Mouse (Mus musculus): ENCODE results near the gene Spata1. TPM values are rescaled to one million over a fixed set of nuclear protein-coding genes. Genes with fewer than 3 reads are reported as not detected.

The Spata1 gene
- polyA plus RNA-seq, 1 experiment from 2014 or later, result 4.6 TPM

GRCm38 (mm10) chr3:146447598-146447997, 52.0 kb downstream of the Spata1 start:
- no peak overlapping the region for H3K27ac ChIP-seq (ENCODE audit: low read length)
- no peaks in the 10 kb centered on the region for H3K36me3 ChIP-seq (ENCODE audit: control insufficient read depth, insufficient read depth, low read length)
- no peak for ATAC-seq
- WGBS, result 94% methylated on average over 3 of the region's 3 CpGs
- no peak overlapping the region for H3K9ac ChIP-seq (ENCODE audit: low read depth, low read length)
- H3K4me1 ChIP-seq (ENCODE audit: control insufficient read depth, insufficient read depth, low read length), result peaks cover 6% of the 10 kb centered on the region; the same call in 1 of the 2 replicates
- H3K27me3 ChIP-seq (ENCODE audit: control insufficient read depth, insufficient read depth, low read depth, low read length), result no peaks in the 10 kb centered on the region
- no peak overlapping the region for H3K4me3 ChIP-seq (ENCODE audit: low read depth, low read length)
- H3K9me3 ChIP-seq (replicated peaks; ENCODE audit: control insufficient read depth, low read length, poor library complexity, severe bottlenecking), result no peaks in the 10 kb centered on the region
- no peak overlapping the region for H3K4me2 ChIP-seq (ENCODE audit: low read length)

GRCm38 (mm10) chr3:146447156-146447555, 52.4 kb downstream of the Spata1 start:
- peaks cover 6% of the 10 kb centered on the region; the same call in 1 of the 2 replicates for H3K4me1 ChIP-seq (ENCODE audit: control insufficient read depth, insufficient read depth, low read length)
- no peaks in the 10 kb centered on the region for H3K27me3 ChIP-seq (ENCODE audit: control insufficient read depth, insufficient read depth, low read depth, low read length)
- no peak for ATAC-seq
- H3K4me2 ChIP-seq (ENCODE audit: low read length), result no peak overlapping the region
- no peak overlapping the region for H3K27ac ChIP-seq (ENCODE audit: low read length)
- H3K36me3 ChIP-seq (ENCODE audit: control insufficient read depth, insufficient read depth, low read length), result no peaks in the 10 kb centered on the region
- no peaks in the 10 kb centered on the region for H3K9me3 ChIP-seq (replicated peaks; ENCODE audit: control insufficient read depth, low read length, poor library complexity, severe bottlenecking)
- no peak overlapping the region for H3K4me3 ChIP-seq (ENCODE audit: low read depth, low read length)
- 91% methylated on average over 5 of the region's 5 CpGs for WGBS
- H3K9ac ChIP-seq (ENCODE audit: low read depth, low read length), result no peak overlapping the region

GRCm38 (mm10) chr3:146444880-146445279, 54.7 kb downstream of the Spata1 start:
- Histone ChIP-seq H3K9ac (ENCODE audit: low read depth, low read length) (no peak overlapping the region), H3K4me1 (ENCODE audit: control insufficient read depth, insufficient read depth, low read length) (peaks cover 3% of the 10 kb centered on the region; the same call in 1 of the 2 replicates), H3K4me2 (ENCODE audit: low read length) (no peak overlapping the region), H3K27me3 (ENCODE audit: control insufficient read depth, insufficient read depth, low read depth, low read length) (no peaks in the 10 kb centered on the region), H3K36me3 (ENCODE audit: control insufficient read depth, insufficient read depth, low read length) (peaks cover 3% of the 10 kb centered on the region; the same call in 1 of the 2 replicates), H3K27ac (ENCODE audit: low read length) (no peak overlapping the region), H3K4me3 (ENCODE audit: low read depth, low read length) (no peak overlapping the region), H3K9me3 (replicated peaks; ENCODE audit: control insufficient read depth, low read length, poor library complexity, severe bottlenecking) (no peaks in the 10 kb centered on the region)
- no peak for ATAC-seq
- WGBS, result 96% methylated on average over 7 of the region's 7 CpGs

GRCm38 (mm10) chr3:146443380-146443779, 56.2 kb downstream of the Spata1 start:
- no peaks in the 10 kb centered on the region for H3K27me3 ChIP-seq (ENCODE audit: control insufficient read depth, insufficient read depth, low read depth, low read length)
- WGBS, result 86% methylated on average over 7 of the region's 7 CpGs
- no peak for ATAC-seq

GRCm38 (mm10) chr3:146442936-146443335, 56.6 kb downstream of the Spata1 start:
- Histone ChIP-seq H3K27ac (ENCODE audit: low read length) (no peak overlapping the region), H3K9me3 (replicated peaks; ENCODE audit: control insufficient read depth, low read length, poor library complexity, severe bottlenecking) (no peaks in the 10 kb centered on the region), H3K9ac (ENCODE audit: low read depth, low read length) (no peak overlapping the region), H3K27me3 (ENCODE audit: control insufficient read depth, insufficient read depth, low read depth, low read length) (no peaks in the 10 kb centered on the region), H3K4me3 (ENCODE audit: low read depth, low read length) (no peak overlapping the region), H3K36me3 (ENCODE audit: control insufficient read depth, insufficient read depth, low read length) (peaks cover 8% of the 10 kb centered on the region), H3K4me1 (ENCODE audit: control insufficient read depth, insufficient read depth, low read length) (no peaks in the 10 kb centered on the region), H3K4me2 (ENCODE audit: low read length) (no peak overlapping the region)
- no peak for ATAC-seq
- 88% methylated on average over 8 of the region's 8 CpGs for WGBS

More at GRCm38 (mm10) chr3:146443380-146443779, 56.2 kb downstream of the Spata1 start:
- Histone ChIP-seq H3K4me1 (ENCODE audit: control insufficient read depth, insufficient read depth, low read length) (no peaks in the 10 kb centered on the region), H3K27ac (ENCODE audit: low read length) (no peak overlapping the region), H3K36me3 (ENCODE audit: control insufficient read depth, insufficient read depth, low read length) (peaks cover 5% of the 10 kb centered on the region; the same call in 1 of the 2 replicates), H3K4me3 (ENCODE audit: low read depth, low read length) (no peak overlapping the region), H3K9ac (ENCODE audit: low read depth, low read length) (no peak overlapping the region), H3K4me2 (ENCODE audit: low read length) (no peak overlapping the region), H3K9me3 (replicated peaks; ENCODE audit: control insufficient read depth, low read length, poor library complexity, severe bottlenecking) (no peaks in the 10 kb centered on the region)

GRCm38 (mm10) chr3:146442484-146442883, 57.1 kb downstream of the Spata1 start:
- H3K27me3 ChIP-seq (ENCODE audit: control insufficient read depth, insufficient read depth, low read depth, low read length), result no peaks in the 10 kb centered on the region
- H3K9ac ChIP-seq (ENCODE audit: low read depth, low read length), result no peak overlapping the region
- WGBS, result 94% methylated on average over 7 of the region's 7 CpGs
- no peak overlapping the region for H3K4me2 ChIP-seq (ENCODE audit: low read length)
- no peaks in the 10 kb centered on the region for H3K4me1 ChIP-seq (ENCODE audit: control insufficient read depth, insufficient read depth, low read length)
- H3K36me3 ChIP-seq (ENCODE audit: control insufficient read depth, insufficient read depth, low read length), result peaks cover 8% of the 10 kb centered on the region
- no peaks in the 10 kb centered on the region for H3K9me3 ChIP-seq (replicated peaks; ENCODE audit: control insufficient read depth, low read length, poor library complexity, severe bottlenecking)
- no peak overlapping the region for H3K27ac ChIP-seq (ENCODE audit: low read length)
- no peak overlapping the region for H3K4me3 ChIP-seq (ENCODE audit: low read depth, low read length)
- no peak for ATAC-seq

GRCm38 (mm10) chr3:146440422-146440821, 59.1 kb downstream of the Spata1 start:
- Histone ChIP-seq H3K4me3 (ENCODE audit: low read depth, low read length) (no peak overlapping the region), H3K27ac (ENCODE audit: low read length) (no peak overlapping the region), H3K27me3 (ENCODE audit: control insufficient read depth, insufficient read depth, low read depth, low read length) (no peaks in the 10 kb centered on the region), H3K9ac (ENCODE audit: low read depth, low read length) (no peak overlapping the region), H3K4me1 (ENCODE audit: control insufficient read depth, insufficient read depth, low read length) (no peaks in the 10 kb centered on the region), H3K9me3 (replicated peaks; ENCODE audit: control insufficient read depth, low read length, poor library complexity, severe bottlenecking) (no peaks in the 10 kb centered on the region), H3K36me3 (ENCODE audit: control insufficient read depth, insufficient read depth, low read length) (peaks cover 13% of the 10 kb centered on the region), H3K4me2 (ENCODE audit: low read length) (no peak overlapping the region)
- WGBS, result 88% methylated on average over 7 of the region's 7 CpGs
- no peak for ATAC-seq

GRCm38 (mm10) chr3:146440011-146440410, 59.5 kb downstream of the Spata1 start:
- no peak overlapping the region for H3K4me2 ChIP-seq (ENCODE audit: low read length)
- no peaks in the 10 kb centered on the region for H3K9me3 ChIP-seq (replicated peaks; ENCODE audit: control insufficient read depth, low read length, poor library complexity, severe bottlenecking)
- H3K4me3 ChIP-seq (ENCODE audit: low read depth, low read length), result no peak overlapping the region
- no peak for ATAC-seq
- peaks cover 13% of the 10 kb centered on the region for H3K36me3 ChIP-seq (ENCODE audit: control insufficient read depth, insufficient read depth, low read length)
- WGBS, result 91% methylated on average over 12 of the region's 12 CpGs
- no peaks in the 10 kb centered on the region for H3K4me1 ChIP-seq (ENCODE audit: control insufficient read depth, insufficient read depth, low read length)
- H3K27ac ChIP-seq (ENCODE audit: low read length), result no peak overlapping the region
- no peaks in the 10 kb centered on the region for H3K27me3 ChIP-seq (ENCODE audit: control insufficient read depth, insufficient read depth, low read depth, low read length)
- H3K9ac ChIP-seq (ENCODE audit: low read depth, low read length), result no peak overlapping the region

- Histone ChIP-seq H3K9ac (ENCODE audit: low read depth, low read length) (no peak overlapping the region), H3K27me3 (ENCODE audit: control insufficient read depth, insufficient read depth, low read depth, low read length) (no peaks in the 10 kb centered on the region), H3K4me2 (ENCODE audit: low read length) (no peak overlapping the region), H3K9me3 (replicated peaks; ENCODE audit: control insufficient read depth, low read length, poor library complexity, severe bottlenecking) (no peaks in the 10 kb centered on the region), H3K4me3 (ENCODE audit: low read depth, low read length) (no peak overlapping the region), H3K27ac (ENCODE audit: low read length) (no peak overlapping the region), H3K36me3 (ENCODE audit: control insufficient read depth, insufficient read depth, low read length) (peaks cover 25% of the 10 kb centered on the region), H3K4me1 (ENCODE audit: control insufficient read depth, insufficient read depth, low read length) (no peaks in the 10 kb centered on the region)
- ATAC-seq, result no peak
- 96% methylated on average over 8 of the region's 8 CpGs for WGBS
Observed at GRCm38 (mm10) chr3:146436114-146436513, 63.4 kb downstream of the Spata1 start.
